Mouse (Mus musculus) MEL (cell line): Measurements from ENCODE around the gene Dspp. TPM values are rescaled to one million over a fixed set of nuclear protein-coding genes. Genes with fewer than 3 reads are reported as not detected.

ENCODE experiments used
- DNase-seq: peaks from one replicate; pipeline ENCODE4 v3.0.0; 2011; ENCODE audit warnings: low read depth, low spot score
- H3K27ac ChIP-seq: 2 replicates; pipeline ENCODE4 v1.5.1; 2012; ENCODE audit warnings: low read depth, mild to moderate bottlenecking, control low read depth, low read length, moderate library complexity; ENCODE audit not compliant: control insufficient read depth
- H3K27me3 ChIP-seq, 2 experiments: fragments of 150-350 bp in 1 of 2; sonication (generic) in 1 of 2; 2 replicates each; pipeline ENCODE4 v1.6.1; 2012; ENCODE audit warnings: low read length in 2 of 2, mild to moderate bottlenecking in 2 of 2, improper control_type of control experiment in 1 of 2, moderate library complexity in 1 of 2; ENCODE audit not compliant: insufficient read depth in 2 of 2, control insufficient read depth in 1 of 2
- H3K36me3 ChIP-seq, 2 experiments: 2 replicates each; pipeline ENCODE4 v1.6.1; 2012 to 2014; ENCODE audit warnings: low read length in 2 of 2, improper control_type of control experiment in 1 of 2, inconsistent platforms in 1 of 2, mild to moderate bottlenecking in 1 of 2; ENCODE audit not compliant: insufficient read depth in 2 of 2, control insufficient read depth in 1 of 2
- H3K4me1 ChIP-seq, 2 experiments: fragments of 150-350 bp in 1 of 2; sonication (generic) in 1 of 2; 2 replicates each; pipeline ENCODE4 v1.6.1; 2012; ENCODE audit warnings: low read length in 2 of 2, improper control_type of control experiment in 1 of 2, mild to moderate bottlenecking in 1 of 2; ENCODE audit not compliant: insufficient read depth in 2 of 2, control insufficient read depth in 1 of 2
- H3K4me3 ChIP-seq, 2 experiments: fragments of 150-350 bp in 1 of 2; sonication (generic) in 1 of 2; 2 replicates each; pipeline ENCODE4 v1.5.1; 2012; ENCODE audit warnings: low read depth in 2 of 2, low read length in 2 of 2, mild to moderate bottlenecking in 2 of 2, moderate library complexity in 2 of 2, control low read depth in 1 of 2, improper control_type of control experiment in 1 of 2; ENCODE audit not compliant: control insufficient read depth in 1 of 2, insufficient read depth in 1 of 2
- H3K79me2 ChIP-seq: 2 replicates; pipeline ENCODE4 v1.6.1; 2012; ENCODE audit warnings: mild to moderate bottlenecking, low read length, moderate library complexity; ENCODE audit not compliant: control insufficient read depth, poor library complexity, insufficient read depth
- H3K9ac ChIP-seq: 2 replicates; pipeline ENCODE4 v1.6.1; 2012; ENCODE audit warnings: low read depth, mild to moderate bottlenecking, control low read depth, low read length, moderate library complexity; ENCODE audit not compliant: control insufficient read depth, poor library complexity, severe bottlenecking
- H3K9me3 ChIP-seq: fragments of 150-350 bp; sonication (generic); replicated peaks from 2 replicates; pipeline ENCODE4 v1.6.1; 2012; ENCODE audit warnings: mild to moderate bottlenecking, low read length, improper control_type of control experiment, moderate library complexity; ENCODE audit not compliant: insufficient read depth
- ELF1 ChIP-seq: IDR thresholded peaks from 2 replicates; pipeline ENCODE4 v1.6.1; 2014; ENCODE audit warnings: low read depth, mild to moderate bottlenecking, inconsistent platforms, low read length, improper control_type of control experiment, moderate library complexity
- ETS1 ChIP-seq: IDR thresholded peaks from 2 replicates; pipeline ENCODE4 v1.6.1; 2012; ENCODE audit warnings: low read depth, mild to moderate bottlenecking, inconsistent platforms, low read length, improper control_type of control experiment, moderate library complexity
- MAFK ChIP-seq: IDR thresholded peaks from 2 replicates; pipeline ENCODE4 v1.6.1; 2011; ENCODE audit warnings: low read depth, mild to moderate bottlenecking, low read length, improper control_type of control experiment, borderline replicate concordance
- MAX ChIP-seq: IDR thresholded peaks from 2 replicates; pipeline ENCODE4 v1.6.1; 2011; ENCODE audit warnings: low read length, improper control_type of control experiment
- MAZ ChIP-seq: IDR thresholded peaks from 2 replicates; pipeline ENCODE4 v1.6.1; 2012; ENCODE audit warnings: low read depth, mild to moderate bottlenecking, inconsistent platforms, low read length, improper control_type of control experiment
- MXI1 ChIP-seq: IDR thresholded peaks from 2 replicates; pipeline ENCODE4 v1.6.1; 2011; ENCODE audit warnings: mild to moderate bottlenecking, low read depth, low read length, improper control_type of control experiment
- MYC ChIP-seq: IDR thresholded peaks from 2 replicates; pipeline ENCODE4 v1.6.1; 2011; ENCODE audit warnings: low read depth, mild to moderate bottlenecking, low read length, improper control_type of control experiment, moderate library complexity
- NELFE ChIP-seq: IDR thresholded peaks from 2 replicates; pipeline ENCODE4 v1.6.1; 2011; ENCODE audit warnings: low read depth, low read length, improper control_type of control experiment
- POLR2A ChIP-seq, 2 experiments: IDR thresholded peaks; 2 replicates each; pipeline ENCODE4 v1.6.1; 2011 to 2012; ENCODE audit warnings: low read length in 2 of 2, mild to moderate bottlenecking in 2 of 2, control low read depth in 1 of 2, improper control_type of control experiment in 1 of 2, low read depth in 1 of 2, moderate library complexity in 1 of 2; ENCODE audit not compliant: control insufficient read depth in 1 of 2, insufficient read depth in 1 of 2, poor library complexity in 1 of 2
- POLR2AphosphoS2 ChIP-seq: IDR thresholded peaks from 2 replicates; pipeline ENCODE4 v1.6.1; 2011; ENCODE audit warnings: low read length, improper control_type of control experiment
- RAD21 ChIP-seq: IDR thresholded peaks from 2 replicates; pipeline ENCODE4 v1.6.1; 2011; ENCODE audit warnings: mild to moderate bottlenecking, low read depth, low read length, improper control_type of control experiment
- RCOR1 ChIP-seq: IDR thresholded peaks from 2 replicates; pipeline ENCODE4 v1.6.1; 2012; ENCODE audit warnings: low read depth, mild to moderate bottlenecking, inconsistent platforms, low read length, improper control_type of control experiment
- SIN3A ChIP-seq: IDR thresholded peaks from 2 replicates; pipeline ENCODE4 v1.6.1; 2012; ENCODE audit warnings: low read length, improper control_type of control experiment, inconsistent platforms
- SMC3 ChIP-seq: IDR thresholded peaks from 2 replicates; pipeline ENCODE4 v1.6.1; 2011; ENCODE audit warnings: low read depth, low read length, improper control_type of control experiment
- TCF12 ChIP-seq: IDR thresholded peaks from 2 replicates; pipeline ENCODE4 v1.6.1; 2014; ENCODE audit warnings: low read depth, mild to moderate bottlenecking, inconsistent platforms, low read length, improper control_type of control experiment, moderate library complexity
- UBTF ChIP-seq: IDR thresholded peaks from 2 replicates; pipeline ENCODE4 v1.6.1; 2012; ENCODE audit warnings: low read depth, mild to moderate bottlenecking, inconsistent platforms, low read length, improper control_type of control experiment, moderate library complexity, borderline replicate concordance; ENCODE audit not compliant: insufficient read depth
- USF1 ChIP-seq: IDR thresholded peaks from 2 replicates; pipeline ENCODE4 v1.6.1; 2014; ENCODE audit warnings: low read depth, mild to moderate bottlenecking, inconsistent platforms, low read length, improper control_type of control experiment, moderate library complexity
- USF2 ChIP-seq, 2 experiments: IDR thresholded peaks; 2 replicates each; pipeline ENCODE4 v1.6.1; 2011 to 2012; ENCODE audit warnings: improper control_type of control experiment in 2 of 2, low read length in 2 of 2, borderline replicate concordance in 1 of 2, inconsistent platforms in 1 of 2, low read depth in 1 of 2, mild to moderate bottlenecking in 1 of 2; ENCODE audit not compliant: insufficient read depth in 1 of 2
- ZC3H11A ChIP-seq: IDR thresholded peaks from 2 replicates; pipeline ENCODE4 v1.6.1; 2012; ENCODE audit warnings: low read depth, mild to moderate bottlenecking, inconsistent platforms, low read length, improper control_type of control experiment
- ZKSCAN1 ChIP-seq: IDR thresholded peaks from 2 replicates; pipeline ENCODE4 v1.6.1; 2012; ENCODE audit warnings: low read depth, mild to moderate bottlenecking, inconsistent platforms, low read length, improper control_type of control experiment, moderate library complexity
- ZMIZ1 ChIP-seq: IDR thresholded peaks from 2 replicates; pipeline ENCODE4 v1.6.1; 2012; ENCODE audit warnings: low read depth, mild to moderate bottlenecking, inconsistent platforms, low read length, improper control_type of control experiment, moderate library complexity
- polyA plus RNA-seq, 2 experiments: library from polyadenylated mRNA; stranded (reverse) in 1 of 2; unstranded in 1 of 2; fragments of >175 nt in 1 of 2; fragments of >200 nt in 1 of 2; gene quantifications; 2 replicates each; pipeline versions ENCODE4 v1.2.1 to v1.2.4; 2012; ENCODE audit warnings: low replicate concordance in 2 of 2, low read depth in 1 of 2; ENCODE audit not compliant: insufficient read length in 2 of 2, insufficient read depth in 1 of 2, missing spikeins in 1 of 2
- total RNA-seq: library from RNA; depleted of rRNA; stranded (reverse); fragments of 300-350 nt; gene quantifications from 2 replicates; pipeline ENCODE4 v1.2.3, GENCODE M21; 2012

The Dspp gene
- total and polyA plus RNA-seq, 3 experiments = not detected

DNA sequence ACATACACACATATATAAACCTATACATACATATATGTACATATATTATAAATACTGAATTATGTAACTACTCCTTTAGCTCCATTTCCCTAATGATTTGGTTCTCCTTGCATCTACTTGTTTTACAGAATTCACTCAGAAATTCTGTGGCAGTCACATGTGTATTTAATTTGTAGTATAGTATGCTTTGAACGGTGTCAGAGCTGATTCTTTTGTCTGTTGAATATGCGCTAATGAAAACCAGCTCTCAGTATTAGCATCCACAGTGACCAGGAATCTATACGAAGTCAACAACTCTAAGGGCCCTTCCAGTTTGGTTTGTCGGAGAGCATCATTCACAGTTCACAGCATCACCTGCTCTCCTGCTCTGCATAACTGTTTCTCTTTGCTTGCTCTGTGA, 7.0 kb upstream of the Dspp start:
- Histone ChIP-seq H3K27me3 (no peaks in the 10 kb centered on the region; a peak in 1 of 4 replicates), H3K4me3 (no peak overlapping the region), H3K27ac (no peak overlapping the region), H3K36me3 (no peaks in the 10 kb centered on the region)
- TF ChIP-seq SIN3A (no peak), ELF1 (no peak), MAZ (no peak), RAD21 (no peak), USF1 (no peak), ZKSCAN1 (no peak), POLR2AphosphoS2 (no peak), ZC3H11A (no peak), MAFK (no peak), ZMIZ1 (no peak), TCF12 (no peak), UBTF (no peak), RCOR1 (no peak), MAX (no peak), MXI1 (no peak), MYC (no peak), POLR2A (IDR thresholded peaks at IDR 0.05; ENCODE audit: control insufficient read depth in 1 of 2, insufficient read depth in 1 of 2, low read depth in 1 of 2, low read length in 2 of 2, poor library complexity in 1 of 2) (no peak), NELFE (no peak)
- TF ChIP-seq, all 39 proteins: peak for 0
- no peaks in the 10 kb centered on the region for H3K9me3 ChIP-seq
- H3K79me2 ChIP-seq = no peaks in the 10 kb centered on the region
- no peak overlapping the region for H3K9ac ChIP-seq
- no peaks in the 10 kb centered on the region for H3K4me1 ChIP-seq
- DNase-seq = no peak

DNA sequence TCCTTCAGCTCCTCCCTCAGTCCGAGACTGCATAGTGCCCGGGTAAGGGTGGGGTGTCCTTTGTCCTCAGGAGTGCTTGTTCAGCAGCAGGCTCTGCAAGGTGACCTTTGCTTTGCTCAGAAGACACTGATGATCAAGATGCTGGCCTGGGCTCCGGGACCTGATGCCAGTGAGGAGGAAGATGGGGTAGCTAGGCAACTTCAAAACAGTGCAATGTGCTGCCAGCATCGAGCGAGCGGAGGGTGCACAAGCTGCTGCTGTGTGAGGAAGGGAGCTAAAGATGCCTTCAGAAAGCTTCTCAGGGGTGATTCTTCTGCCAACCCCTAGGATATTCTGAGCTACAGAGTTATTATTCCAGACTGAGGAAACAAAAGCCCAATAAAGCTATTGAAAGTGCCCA, 2.6 kb downstream of the Dspp start:
- Histone ChIP-seq H3K27ac (no peak overlapping the region), H3K9ac (no peak overlapping the region), H3K4me3 (no peak overlapping the region), H3K4me1 (no peaks in the 10 kb centered on the region), H3K36me3 (no peaks in the 10 kb centered on the region), H3K79me2 (no peaks in the 10 kb centered on the region), H3K27me3 (no peaks in the 10 kb centered on the region; a peak in 1 of 4 replicates), H3K9me3 (no peaks in the 10 kb centered on the region)
- no peak for DNase-seq
- no peak for TF ChIP-seq ETS1
- no peak for TF ChIP-seq USF2 (IDR thresholded peaks at IDR 0.05; ENCODE audit: borderline replicate concordance in 1 of 2, insufficient read depth in 1 of 2, low read depth in 1 of 2, low read length in 2 of 2)
- TF ChIP-seq SMC3 = no peak
